Mouse (Mus musculus) lung, postnatal 14 days (tissue): ENCODE measurements around the gene Hist1h2bg.
"Not testable (repeated sequence)": the region's sequence is repeated elsewhere in the genome, so short reads cannot be mapped to it uniquely, and the experiment has no call there.

Source experiments
- DNase-seq: peaks from one replicate; pipeline ENCODE4 v3.0.0; 2021

Gene Hist1h2bg

DNA sequence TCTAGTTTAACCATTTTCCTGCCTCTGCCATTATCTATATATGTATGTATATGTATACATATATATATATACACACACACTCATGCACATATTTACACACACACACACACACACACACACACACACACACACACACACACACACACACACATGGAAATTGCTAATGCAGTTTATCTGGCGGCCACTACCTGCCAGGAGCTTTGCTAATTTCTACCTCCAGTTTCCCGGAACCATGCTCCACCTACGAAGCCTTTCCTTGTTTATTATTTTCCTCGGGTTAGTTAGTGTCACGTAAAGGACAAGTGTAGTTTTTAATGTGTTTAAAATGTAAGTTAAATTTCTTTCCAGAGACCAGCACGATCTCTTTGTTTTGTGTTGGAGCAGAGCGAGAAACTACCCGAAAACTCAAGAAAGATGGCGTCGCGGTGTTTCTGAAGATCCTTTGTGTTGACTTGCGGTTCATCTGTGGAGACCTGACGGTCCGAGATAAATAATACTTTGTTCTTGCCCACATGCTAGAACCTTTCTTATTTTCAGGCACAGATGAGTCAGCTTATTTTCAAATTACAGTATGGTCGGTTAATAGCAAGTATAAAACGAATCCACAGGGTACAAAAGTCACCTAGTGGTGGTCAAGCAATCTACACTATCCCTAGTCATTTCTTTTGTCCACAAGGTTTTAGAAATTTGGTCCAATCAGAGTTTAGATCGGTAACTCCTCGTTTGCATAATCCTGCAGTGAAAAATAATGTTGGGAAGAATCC lies 8.3 kb upstream of the Hist1h2bg start:
- no peak for DNase-seq

DNA sequence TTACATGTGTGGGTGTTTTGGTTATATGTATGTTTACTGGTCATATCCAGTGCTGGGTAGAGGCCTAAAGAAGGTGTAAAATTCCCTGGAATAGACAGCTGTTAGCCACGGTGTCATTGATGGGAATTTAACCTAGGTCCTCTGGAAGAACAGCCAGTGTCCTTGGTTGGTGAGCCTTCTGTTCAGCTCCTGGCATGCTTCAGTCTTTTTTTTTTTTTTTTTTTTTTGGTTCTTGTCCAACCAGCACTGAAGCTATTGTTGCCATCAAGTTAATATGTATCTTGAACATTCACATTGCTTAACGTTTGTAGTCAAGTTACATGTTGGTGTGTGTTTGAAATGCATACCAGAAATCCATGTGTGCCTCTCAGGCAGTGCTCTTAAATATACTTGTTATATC lies 6.7 kb upstream of the Hist1h2bg start:
- DNase-seq: no peak

DNA sequence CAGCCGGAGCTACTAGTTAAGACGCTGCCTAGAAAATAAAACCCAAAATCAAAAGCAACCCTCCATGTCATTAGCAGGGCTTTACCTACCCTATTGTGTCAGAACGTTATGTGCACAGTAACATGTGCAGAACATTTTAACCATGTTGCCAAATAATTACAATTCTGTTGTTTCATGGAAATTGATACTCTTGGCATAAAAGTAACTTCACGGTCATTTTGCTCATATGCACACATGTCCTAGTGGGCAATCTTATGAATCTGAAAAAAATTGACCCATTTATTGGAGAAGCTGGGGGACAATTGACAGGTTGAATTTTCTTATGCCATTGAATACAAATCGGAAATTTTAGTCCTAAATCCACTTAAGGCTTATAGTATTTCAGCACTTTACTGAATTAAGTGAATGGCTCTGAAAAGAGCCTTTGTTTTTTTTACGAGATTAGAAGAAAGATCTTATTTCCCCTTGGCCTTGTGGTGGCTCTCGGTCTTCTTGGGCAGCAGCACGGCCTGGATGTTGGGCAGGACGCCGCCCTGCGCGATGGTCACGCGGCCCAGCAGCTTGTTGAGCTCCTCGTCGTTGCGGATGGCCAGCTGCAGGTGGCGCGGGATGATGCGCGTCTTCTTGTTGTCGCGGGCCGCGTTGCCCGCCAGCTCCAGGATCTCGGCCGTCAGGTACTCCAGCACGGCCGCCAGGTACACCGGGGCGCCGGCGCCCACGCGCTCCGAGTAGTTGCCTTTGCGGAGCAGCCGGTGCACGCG lies 755 bp upstream of the Hist1h2bg start:
- not testable (repeated sequence) for DNase-seq

- DNase-seq: not testable (repeated sequence)
These were observed 465 bp downstream of the Hist1h2bg start for GRCm38 (mm10) chr13:23571504-23572217.

DNA sequence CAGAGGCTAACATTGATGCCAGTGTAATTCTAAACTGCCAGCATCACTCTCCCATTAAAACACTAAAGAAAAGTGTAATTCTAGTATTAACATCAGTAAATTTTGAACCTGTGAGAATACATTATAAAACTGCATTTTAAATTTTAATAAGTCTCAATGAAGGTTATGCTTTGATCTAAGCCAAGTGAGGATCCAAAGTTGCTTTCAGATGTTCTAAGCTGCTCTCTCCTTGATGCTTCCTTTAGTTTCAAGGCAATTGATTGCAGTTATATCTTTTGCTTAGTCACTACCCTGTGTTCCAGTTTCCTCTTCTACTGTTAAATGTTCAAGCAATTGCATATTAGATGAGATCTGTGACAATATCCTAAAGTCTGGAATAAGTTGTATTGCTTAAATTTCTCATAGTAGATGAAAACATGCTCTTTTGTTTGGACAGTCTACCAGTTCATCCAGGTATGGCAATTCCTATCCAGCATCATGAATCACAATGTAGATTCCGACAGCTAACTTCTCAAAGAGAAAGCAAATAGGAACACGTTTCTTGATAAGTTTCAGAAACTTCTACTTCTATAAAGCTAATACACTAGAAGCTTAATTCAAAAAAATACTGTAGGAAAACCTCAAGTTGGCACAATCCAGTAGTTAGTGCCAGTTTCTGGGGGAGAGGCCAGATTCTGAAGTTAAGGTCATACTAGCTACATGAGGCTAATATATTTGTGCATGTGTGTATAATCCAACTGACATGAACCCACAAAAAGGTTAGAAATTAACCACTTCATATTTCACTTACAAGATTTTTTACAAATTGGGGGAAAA lies 1.2 kb downstream of the Hist1h2bg start:
- no peak for DNase-seq

- DNase-seq: not testable (repeated sequence)
These were observed 2.1 kb downstream of the Hist1h2bg start for GRCm38 (mm10) chr13:23573034-23573897.

GRCm38 (mm10) chr13:23573898-23574524 lies 2.8 kb downstream of the Hist1h2bg start, which contains the start of the genes Hist1h2bf and Hist1h2ad:
Gene Hist1h2bf (minus strand): TSS chr13:23574196.
Gene Hist1h2ad (plus strand): TSS chr13:23574381.
- DNase-seq: peak; percentile 88

GRCm38 (mm10) chr13:23574546-23575170 lies 3.5 kb downstream of the Hist1h2bg start:
- not testable (repeated sequence) for DNase-seq

DNA sequence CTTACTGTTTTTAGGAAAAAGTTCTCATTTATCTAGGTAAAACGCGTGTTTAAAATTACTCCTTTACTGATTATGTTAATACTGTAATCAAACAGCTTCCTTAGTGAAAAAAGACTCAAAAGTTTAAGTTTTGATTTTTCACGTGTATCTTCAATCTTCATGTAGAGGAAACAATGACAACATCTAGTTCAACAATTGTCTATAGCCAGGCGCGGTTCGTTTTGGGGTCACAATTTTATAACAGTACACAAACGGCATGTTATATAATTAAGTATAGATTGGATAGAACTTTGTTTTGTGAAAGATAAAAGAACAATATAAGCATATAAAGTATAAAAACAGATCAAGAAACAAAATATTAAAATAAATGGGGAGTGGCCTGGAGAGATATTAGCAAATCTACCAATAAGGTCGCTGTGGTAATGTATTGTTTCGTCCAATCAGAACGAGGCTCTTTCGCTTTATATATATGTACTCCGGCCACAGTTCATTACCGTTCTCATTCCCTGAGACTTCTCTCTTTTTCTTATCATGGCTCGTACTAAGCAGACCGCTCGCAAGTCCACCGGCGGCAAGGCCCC lies 4.2 kb downstream of the Hist1h2bg start, which contains the start of gene Hist1h3d:
Hist1h3d (plus strand) TSS at position 493 of the 581 bp plus-strand sequence.
- DNase-seq: peak; percentile 36

GRCm38 (mm10) chr13:23575864-23576313 lies 4.7 kb downstream of the Hist1h2bg start:
- not testable (repeated sequence) for DNase-seq

GRCm38 (mm10) chr13:23576351-23576881 lies 5.2 kb downstream of the Hist1h2bg start:
- no peak for DNase-seq

DNA sequence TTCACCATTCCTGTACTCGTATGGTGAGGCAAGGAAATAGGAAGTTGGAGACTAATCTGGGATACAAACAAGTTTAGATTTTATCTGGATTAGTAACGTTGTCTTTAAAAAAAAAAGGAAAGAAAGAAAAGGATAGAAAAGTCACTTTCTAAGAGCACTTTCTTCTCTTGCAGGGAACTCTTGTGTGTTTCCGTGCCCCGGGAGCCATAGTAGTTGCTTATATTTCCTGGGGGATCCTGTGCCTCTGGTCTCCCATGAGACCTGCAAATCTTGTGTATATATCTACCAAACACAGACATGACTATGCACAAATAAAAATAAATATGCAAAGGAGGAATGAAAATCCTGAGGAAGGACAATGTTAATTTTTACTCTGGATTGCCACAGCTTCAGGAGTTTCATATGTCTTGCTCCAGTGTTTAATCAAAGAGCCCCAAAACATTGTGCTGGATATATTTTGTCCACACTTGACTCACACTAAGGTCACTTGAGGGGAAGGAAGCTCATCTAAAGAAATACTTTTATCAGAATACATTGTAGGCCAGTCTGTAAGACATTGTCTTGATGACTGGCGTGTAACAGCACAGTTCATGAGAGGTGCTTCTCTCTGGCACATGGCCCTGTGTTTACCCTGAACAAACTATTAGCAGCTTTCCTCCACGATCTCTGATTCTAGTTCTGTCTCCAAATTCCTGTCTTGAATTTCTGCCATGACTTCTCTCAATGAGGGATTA lies 5.9 kb downstream of the Hist1h2bg start:
- no peak for DNase-seq

DNA sequence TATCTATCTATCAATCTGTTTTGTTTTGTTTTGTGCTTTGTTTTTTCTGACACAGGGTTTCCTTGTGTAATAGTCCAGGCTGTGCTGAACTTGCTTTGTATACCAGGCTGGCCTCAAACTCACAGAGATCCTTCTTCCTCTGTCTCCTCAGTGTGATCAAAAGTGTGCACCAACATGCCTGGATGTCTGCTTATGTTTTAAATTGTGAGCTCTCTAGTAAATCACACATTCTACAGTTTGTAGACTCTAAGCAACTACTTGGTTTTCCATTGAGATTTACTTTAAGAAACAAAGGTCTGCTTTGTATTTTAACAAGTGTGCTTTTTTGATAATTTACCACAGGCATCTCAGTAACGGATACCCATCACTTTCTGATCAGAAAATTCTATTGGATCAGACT lies 6.6 kb downstream of the Hist1h2bg start:
- DNase-seq: no peak

DNA sequence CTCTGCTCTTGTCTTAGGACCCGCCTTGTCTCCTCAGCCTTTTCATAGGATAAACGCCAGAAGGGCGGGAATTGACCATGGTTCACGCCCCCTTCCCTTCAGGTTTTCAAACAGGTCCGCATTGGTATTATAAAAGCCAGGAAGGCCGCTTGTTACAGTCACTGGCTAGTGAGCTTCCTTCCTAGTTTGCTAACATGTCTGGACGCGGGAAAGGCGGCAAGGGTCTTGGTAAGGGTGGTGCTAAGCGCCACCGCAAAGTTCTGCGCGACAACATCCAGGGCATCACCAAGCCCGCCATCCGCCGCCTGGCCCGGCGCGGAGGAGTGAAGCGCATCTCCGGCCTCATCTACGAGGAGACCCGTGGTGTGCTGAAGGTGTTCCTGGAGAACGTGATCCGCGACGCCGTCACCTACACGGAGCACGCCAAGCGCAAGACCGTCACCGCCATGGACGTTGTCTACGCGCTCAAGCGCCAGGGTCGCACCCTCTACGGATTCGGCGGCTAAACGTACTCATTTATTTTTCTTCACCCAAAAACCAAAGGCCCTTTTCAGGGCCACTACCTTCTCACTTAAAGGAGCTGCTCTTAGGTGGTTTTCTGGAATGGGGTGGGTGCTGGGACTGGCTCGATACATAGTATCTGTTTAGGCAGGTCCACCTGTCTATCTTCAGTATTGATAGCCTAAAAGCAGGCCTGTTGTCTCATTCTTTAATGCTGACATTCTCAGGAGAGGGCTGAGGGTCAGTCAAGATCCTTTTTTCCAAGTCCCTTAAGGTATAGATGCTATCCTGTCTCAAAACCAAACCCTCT lies 10.4 kb downstream of the Hist1h2bg start, which contains the start of gene Hist1h4d:
Hist1h4d (plus strand) TSS at position 191 of the 811 bp plus-strand sequence.
- peak; percentile 97 for DNase-seq

DNA sequence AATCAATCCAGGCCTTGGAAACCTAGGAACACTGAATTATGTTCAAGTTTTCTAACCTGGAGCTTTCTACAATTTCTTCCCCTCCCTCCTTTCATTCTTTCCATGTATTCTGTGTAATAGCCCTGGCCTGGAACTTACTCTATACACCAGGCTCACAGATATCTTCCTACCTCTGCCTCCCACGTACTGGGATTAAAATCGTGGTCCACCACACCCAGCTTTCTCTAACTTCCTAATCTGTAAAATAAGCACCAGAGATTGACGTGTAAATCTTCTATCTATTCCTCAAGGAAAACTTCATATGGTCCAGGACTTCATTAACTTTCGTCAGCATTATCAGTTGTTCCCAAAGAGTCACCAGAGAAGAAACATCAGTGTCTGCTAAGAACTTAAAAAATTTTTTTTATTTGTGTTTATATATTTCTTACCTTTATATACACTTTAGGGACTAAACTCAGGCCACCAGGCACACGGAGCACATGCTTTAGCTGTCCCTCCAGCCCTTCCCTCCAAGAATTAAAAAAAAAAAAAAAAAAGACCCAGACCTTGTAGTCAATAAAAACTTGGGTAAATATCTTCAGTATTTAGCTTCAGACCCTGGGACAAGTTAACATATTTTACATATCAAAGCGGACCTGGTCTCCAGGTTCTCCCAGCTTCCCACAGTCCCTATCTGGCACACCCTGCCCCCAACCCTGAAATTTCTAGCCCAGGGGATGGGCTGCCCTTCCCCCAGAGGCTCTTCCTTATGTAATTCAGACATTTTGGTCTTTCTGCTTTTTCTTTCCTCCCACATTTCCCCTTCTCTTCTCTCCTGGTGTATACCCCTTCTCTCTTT lies 11.2 kb downstream of the Hist1h2bg start:
- DNase-seq: no peak

DNA sequence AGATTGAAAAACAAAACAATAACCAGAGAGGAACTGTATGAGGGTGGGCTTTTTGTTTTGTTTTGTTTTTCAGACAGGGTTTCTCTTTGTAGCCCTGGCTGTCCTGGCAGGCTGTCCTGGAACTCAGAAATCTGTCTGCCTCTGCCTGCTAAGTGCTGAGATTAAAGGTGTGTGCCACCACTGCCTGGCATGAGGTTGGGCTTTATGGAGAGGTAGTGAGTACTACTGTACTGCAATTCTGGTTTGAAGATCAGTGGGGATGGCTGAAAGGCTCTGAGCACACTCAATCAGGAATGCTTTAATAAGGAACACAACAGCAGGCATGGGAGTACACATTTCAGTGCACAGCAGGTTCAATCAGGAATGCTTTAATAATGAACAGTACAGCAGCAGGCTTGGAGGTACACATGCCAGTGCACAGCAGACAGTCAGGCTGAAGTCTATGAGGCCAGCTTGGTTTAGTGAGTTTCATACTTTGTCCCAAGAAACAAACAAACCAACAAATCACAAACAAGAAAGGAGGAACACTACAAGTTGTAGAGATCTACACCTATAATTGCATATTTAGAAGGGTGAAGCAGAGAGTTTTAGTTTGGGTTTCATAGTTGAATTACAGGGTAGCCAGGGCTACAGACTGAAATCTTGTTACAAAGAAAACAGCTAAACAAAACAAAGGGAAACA lies 12.3 kb downstream of the Hist1h2bg start:
- DNase-seq: no peak
